Mouse (Mus musculus) lung, postnatal 14 days (tissue): ENCODE measurements around the gene Rgs7.

Experiments
- DNase-seq: peaks from one replicate; pipeline ENCODE4 v3.0.0; 2021

Rgs7 gene

DNA sequence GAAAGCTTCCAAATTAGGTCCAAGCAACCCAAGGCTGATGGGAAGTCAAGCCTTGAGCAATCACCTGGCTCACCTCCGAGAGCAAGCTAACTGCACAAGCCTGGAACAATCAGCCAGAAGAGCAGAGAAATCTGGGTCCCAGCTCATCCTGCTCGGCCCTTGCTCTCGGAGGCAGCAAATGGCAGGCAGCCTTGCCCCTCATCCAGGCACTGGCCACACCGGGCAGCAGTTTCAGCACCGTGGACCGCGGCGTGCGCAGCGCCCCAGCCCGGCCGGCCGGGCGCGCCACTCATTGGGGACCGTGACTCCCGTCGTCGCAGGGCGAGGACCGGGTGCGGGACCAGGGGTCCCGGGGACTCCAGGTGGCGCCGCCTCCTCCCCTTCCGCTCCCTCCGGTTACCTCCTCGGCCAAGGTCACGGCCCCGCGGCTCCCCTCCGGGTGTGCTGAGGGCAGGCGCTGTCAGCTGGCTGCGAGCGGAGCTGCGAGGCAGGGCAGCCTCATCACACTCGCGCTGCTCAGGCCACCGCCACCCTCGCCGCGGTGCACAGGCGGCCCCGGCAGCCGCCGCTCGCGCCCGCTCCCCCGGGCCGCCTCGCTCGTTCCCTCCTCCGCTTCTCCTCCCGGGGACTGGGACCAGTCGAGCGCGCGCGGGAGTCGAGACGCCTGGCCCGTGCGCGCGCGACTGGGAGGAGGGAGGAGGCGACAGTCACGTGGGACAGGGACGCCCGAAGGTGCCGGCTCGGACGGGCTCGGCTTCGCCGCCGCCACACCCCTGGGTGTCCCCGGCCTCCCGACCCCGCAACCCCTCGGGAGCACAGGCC is at the start of gene Rgs7:
Rgs7 (minus strand) TSS at position 640 of the 822 bp plus-strand sequence.
- peak; percentile 14 for DNase-seq

DNA sequence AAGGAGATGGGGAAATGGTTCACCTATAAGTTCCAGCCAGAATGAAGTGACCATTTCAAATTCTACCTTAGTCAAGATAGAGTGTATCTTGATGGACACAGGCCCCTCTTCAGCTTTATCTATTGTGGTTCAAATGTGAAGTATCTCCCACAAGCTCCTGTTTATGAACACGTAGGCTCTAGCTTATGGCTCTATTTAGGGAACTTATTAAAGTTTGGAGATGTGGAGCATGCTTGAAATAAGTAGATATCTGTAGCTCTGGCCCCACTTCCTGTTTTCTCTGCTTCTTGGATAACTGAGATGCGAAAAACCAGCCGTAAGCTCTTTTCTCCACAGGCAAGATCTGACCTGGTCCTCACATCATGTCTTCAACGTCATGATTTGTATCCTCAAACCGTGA is 48.4 kb upstream of the Rgs7 start:
- no peak for DNase-seq

DNA sequence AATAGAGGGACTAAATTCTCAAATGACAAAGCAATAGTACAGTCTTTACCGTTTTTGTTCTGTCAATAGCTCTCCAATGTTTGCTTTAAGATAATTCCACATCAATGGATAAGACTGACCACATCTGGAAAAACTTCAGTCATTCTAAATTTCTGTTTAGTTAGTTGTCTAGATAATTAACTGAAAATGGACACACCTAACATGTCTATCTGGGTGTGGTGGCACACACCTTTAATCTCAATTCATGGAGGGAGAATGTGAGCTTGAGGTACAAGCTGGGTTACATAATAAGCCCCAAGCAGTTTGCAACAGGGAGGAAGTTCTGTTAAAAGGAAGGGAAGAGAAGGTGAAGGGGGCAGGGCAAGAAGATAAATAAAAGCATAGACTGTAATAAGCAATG is 45.0 kb upstream of the Rgs7 start:
- no peak for DNase-seq

DNA sequence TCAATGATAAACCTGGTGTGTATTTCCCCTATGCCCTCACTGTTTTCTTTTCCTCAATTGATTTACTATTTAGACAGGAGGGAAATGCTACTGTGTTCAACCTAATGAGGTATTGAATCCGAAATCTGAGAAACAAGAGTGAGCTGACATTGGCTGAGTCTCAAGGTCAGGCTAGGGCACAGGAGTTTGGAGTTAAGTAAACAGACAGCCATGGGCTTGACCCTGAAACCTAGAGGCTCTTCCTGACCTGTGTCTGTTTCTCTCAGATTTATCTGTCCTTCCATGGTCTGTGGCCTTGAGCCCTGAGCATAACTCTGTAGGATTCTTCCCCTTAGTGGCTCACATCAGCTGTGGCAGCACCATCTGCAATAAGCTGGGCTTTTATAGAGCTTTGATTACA is 37.6 kb upstream of the Rgs7 start:
- DNase-seq, result no peak

DNA sequence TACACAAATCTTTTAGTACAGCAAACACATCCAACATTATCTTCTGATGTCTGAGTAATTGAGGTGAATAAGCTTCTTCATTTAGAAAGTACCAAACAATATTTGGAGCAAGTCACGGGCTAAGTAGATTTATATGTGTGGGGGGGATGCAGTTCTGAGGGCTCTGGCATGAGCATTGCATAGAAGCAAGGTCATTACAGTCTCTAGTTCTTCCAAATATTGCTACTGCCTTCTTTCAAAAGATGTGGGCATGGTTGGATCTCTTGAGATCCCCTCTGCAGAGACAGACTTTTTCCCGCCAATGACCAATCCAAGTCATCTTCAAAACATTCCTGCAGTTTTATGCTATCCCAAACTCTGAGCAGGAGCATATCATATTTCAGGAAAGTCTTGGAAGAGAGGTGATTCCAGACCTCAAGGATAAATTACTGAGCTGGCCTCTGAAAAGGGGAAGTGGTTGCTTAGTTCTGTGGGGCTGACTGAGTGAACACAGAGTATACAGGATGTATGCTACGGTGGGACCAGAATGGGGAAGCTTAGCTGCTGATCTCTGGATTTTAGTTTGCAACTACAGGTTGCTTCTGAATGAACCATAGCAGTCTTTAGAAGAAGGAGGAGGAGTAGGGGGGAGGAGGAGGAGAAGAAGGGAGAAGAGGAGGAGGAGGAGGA is 32.5 kb upstream of the Rgs7 start:
- no peak for DNase-seq

DNA sequence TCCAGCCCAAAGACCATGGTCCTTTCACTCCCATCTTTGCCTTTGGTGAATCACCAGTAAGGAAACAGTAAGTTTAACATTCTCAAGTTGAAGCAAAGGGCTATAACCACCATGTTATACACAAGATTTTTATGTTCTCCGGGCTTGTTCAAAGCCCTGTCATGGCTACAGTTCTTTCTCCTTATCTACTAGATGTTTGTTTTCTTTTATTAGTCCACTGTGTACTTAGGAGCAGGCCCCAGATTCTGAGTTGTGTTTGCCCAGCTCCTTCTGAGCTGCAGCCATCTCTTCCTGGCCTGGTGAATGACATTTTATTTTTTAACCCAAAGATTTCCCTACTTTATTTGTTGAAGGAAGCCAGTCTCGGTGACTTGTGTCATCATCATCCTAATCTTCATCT is 31.3 kb upstream of the Rgs7 start:
- no peak for DNase-seq

DNA sequence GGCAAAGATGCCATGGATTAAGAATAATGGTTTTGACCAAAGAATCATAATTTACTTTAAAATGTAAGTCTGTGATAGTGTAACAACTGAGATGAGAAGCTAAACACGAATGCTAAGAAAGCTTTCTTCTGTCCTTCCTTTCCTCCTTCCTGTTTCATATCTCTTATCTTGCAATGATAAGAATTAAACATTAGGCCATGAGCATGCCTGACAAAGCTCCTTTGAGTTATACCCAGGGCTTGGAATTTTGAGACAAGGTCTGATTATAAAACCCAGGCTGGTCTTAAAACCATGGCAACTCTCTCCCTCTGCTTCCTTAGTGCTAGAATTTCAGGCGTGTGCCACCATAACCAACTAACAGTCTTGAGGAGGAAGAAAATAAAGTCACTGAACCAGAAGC is 22.2 kb upstream of the Rgs7 start:
- no peak for DNase-seq

DNA sequence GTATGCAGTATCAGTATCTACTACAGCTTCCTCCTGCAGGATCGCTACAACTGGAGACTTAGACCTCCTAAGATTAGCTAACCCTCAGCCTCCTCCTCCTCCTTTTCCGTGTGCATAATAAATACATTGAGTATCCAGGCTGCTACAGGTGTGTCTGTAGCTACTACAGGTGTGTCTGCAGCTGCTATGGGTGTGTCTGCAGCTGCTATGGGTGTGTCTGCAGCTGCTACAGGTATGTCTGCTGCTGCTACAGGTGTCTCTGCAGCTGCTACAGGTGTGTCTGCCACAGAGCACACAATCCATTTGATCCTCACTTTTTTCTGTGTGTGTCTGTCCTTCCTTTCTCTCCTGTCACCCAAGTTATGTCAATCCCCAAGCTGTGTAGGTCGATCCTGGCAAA is 19.9 kb upstream of the Rgs7 start:
- no peak for DNase-seq

DNA sequence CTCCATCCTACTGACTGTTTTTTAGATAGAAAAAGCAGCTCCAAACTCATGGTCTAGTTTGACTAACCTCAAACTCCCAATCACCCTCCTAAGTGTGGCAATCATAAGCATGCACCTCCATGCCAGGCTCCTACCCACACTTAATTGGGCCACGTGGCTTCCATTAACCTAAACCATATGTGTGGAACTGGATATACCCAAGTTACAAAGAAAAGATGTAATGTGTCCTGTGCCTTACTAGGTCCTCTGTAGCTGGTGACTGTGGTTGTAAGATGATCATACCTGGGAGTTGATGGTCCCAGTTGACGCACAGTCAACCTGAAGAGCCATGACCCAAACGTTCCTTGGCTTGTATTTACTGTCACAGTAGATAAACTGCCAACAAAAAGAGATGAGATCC is 17.7 kb upstream of the Rgs7 start:
- no peak for DNase-seq

DNA sequence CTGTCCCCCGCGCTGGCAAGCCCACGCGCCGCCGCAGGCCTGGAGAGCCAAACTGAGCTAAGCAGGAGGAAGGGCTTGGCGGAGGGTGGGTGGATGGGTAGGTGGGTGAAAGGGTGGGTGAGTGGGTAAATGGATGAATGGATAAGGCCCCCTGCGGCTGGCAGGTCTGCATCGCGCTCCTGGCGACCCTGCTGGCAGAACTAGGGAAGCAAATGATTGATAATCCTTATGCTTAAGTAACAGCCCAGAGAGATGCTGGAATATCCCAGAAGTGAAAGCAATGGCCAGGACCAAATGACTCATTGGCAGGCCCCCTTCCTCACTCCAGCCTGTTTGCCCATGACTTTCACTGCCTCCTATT is 363 bp upstream of the Rgs7 start:
- no peak for DNase-seq

DNA sequence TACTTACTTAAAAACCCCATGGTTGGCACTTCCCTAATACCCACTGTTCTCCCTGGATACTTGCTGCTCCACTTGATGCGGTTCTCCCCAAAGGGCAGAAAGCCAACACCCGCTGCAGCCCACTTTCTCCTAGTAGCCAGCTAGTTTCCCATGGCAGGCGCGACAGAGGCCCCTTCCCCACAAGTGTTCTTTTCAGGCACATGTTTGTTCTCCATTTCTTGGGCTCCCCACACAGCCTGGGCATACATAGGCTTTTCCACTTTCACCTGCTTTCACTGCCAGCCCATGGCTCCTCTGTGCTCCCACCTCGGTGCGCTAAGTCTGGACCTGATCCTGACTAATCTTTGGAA is 814 bp downstream of the Rgs7 start:
- DNase-seq, result no peak

DNA sequence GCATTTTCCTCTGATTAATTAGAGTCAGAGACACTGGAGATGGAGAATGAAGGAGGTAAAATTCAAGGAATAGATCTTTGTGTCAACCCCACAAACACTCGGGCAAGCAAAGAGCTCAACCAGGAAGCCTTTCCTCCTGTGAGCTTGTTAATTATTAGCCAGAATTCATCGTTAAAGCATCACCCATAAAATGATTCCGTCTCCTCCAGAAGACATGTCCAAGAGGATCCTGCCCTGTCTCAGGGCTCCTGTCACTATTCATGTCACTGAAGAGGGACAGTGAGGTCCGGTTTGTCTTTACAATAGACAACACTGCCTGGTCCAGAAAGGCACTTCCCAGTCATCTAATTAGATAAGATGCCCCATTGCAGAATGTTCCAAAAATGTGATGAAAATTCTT is 7.2 kb downstream of the Rgs7 start:
- no peak for DNase-seq

DNA sequence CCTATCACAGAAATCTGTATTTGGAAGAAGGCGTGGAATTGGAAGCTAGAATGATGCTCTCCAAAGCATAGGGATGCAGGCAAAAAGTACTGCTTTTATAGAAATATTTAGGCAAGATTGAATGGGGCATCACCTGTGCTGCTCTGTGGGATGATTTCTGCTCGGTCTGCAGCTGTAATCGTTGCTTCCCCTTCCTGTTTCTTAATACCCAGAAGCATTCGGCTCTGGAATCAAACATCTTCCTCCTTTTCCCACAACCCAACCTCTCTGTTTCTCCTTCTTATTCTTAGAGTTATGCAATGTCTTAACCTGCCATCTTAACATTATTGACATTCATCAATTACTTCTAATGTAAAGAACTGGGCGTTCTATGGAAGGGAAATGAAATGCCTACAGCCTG is 19.2 kb downstream of the Rgs7 start:
- DNase-seq, result no peak

DNA sequence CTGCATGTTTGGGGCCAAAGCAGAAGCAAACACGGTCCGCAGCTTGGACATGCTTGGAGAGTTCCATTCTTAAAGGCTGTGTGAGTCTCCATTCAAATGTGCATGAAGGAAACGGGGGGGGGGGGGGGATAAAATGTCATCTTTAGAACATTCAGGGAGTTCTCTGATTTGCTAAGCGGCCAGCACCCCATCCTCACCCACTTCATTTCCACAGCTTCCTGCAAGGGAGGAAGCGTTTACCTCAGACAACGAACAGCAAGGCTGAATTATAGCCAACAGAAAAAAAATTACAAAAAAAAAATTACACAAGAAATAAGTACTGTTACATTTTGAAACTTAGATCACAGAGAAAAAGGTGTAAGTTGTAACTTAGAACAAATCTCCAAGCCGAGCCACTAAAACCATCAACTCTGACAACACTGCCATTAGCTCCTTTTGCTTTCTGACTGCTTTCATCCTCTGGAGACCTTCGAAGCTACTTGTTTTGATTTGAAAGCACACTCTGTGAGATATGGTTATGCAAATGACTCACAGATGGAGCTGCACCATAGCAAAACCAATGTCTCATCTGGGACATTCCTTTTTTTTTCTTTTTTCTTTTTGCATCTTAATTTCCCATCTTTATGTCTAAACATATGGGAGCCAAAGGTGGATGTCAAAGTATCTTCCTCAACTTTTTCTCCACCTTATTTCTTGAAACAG is 23.1 kb downstream of the Rgs7 start:
- DNase-seq, result no peak

DNA sequence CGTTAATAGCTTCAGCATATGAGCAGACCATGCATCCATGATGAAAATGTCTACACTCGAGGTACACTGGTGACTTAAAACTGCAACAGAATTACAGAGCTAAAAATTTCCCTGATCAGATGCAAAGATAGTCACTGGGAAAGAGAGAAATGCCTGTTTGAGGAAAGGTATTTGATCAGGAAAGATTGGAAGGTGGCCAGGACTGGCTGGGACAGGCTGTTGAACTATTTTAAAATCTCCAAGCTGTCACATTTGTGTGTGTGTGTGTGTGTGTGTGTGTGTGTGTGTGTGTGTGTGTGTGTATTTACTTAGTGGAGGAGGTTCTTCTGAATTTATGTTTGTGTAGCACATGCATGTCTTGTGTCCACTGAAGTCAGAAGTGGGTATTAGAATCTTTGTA is 27.7 kb downstream of the Rgs7 start:
- DNase-seq, result no peak

DNA sequence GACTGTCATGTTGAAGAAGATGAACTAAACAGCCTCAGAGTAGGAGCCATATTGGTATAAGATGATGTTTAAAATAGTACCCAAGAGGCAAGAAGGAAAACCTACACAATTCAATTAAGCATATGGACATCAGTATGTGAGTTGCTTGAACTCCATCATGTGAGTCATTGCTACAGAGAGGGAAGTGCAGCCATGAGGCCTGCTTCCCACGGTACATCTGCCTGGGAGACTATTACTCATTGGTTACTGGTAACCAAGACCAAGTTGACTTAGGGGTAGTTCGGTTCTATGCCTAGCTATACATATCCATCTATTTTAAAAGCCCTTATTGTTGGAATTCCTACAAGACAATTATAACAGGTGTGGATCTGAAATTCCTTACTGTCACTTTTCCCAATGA is 29.9 kb downstream of the Rgs7 start:
- DNase-seq, result no peak

DNA sequence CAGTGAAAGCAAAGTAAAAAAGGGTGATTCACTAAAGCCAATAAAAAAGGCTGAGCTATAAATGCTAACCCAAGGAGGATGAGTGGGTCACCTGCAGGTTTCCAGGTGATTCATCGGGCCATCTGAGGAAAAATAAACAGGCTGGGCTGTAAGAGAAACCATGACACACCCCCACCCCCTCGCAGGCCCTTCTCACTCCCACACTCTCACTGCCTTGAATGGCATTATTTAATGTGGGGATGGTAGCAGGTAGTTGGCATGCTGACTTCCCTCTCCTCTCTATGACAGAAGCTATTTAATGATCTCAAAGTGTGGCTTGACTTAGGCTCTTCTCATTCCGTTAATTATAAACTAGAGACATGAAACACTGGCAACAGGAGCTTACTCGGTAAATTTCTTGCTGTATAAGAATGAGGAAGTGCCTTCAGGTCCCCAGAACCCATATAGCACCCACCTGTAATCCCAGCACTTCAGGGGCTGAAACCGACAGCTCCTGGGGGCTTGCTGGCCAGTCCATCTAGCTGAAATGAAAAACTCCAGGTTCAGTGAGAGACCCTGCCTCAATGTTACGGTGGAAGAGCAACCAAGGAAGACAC is 38.2 kb downstream of the Rgs7 start:
- no peak for DNase-seq

DNA sequence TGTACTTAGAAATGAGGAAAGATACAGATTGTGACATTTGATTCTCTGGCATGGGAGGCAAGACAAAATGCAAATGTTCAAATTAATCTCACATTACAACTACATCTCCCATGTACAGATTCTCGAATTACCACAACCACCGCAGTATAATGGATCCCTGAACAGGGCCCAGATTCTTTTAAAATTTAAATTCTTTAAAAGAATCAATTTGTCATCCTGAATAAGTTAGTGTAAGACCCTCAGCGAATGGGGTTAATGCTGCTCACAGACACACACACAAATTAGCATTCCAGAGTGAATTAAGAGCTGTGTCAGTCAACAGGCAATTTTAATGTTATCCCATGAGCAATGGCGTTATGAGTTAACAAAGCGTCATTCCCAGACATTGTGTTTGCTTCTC is 44.3 kb downstream of the Rgs7 start:
- DNase-seq, result no peak

DNA sequence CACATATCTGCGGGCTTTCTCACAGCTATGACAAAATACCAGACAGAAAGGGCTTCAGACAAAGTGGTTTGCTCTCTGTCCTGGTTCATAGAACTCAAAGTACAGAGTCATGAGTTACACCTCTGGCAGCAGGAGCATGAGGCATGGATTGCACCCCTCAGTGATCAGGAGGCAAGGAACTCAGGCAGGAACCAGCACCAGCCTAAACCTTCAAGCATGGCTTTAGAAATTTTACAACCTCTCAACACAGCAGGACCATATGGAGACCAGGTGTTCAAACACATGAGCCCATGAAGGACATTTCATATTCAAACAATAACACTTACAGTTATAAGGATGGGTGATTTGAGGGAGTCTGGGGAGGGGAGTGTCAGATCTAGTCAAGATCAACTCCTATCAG is 49.4 kb downstream of the Rgs7 start:
- DNase-seq, result no peak

DNA sequence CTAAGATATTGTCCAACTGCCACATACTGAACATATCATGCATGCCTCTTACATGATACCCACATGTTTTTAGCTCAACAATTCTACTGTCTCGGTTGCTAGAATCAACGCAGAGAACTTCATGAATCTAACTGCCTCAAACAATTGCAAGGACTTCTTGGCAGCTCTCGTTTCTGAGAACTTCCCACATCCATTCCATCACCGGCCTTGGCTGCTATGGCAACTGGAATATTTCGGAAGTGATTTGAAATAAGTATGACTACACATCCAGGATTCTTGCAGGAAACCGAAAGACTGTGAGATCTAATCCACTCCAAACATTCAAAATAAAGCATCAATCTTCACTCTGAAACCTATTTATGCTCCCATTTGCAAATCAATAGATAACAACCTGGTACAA is 50.3 kb downstream of the Rgs7 start:
- no peak for DNase-seq

DNA sequence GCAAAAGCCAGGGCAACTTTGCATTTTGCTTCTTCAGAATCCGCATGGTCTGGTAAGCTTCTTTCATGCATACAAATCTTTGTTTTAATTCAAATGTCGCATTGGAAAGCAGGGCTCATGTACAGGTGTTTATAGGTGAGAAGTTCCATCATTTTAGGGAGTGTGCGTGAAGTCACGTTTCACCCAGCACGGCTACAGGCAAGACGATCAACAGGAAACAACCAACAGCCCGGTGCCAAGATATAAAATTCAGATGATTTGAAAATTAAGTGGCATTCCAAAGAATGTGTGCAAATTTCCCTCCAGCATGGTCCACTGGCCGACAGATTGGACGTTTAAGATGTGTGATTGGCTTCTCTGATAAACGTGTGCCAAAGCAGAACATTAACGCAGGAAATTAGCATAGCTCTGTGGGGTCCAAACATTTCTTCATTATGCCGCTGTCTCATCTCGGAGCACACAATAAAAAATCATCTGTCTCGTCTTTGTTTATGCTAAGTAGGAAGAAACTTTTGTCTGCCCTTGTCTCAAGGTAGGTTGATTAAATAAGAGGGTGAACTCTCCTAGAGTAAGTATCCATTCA is 58.6 kb downstream of the Rgs7 start:
- no peak for DNase-seq

DNA sequence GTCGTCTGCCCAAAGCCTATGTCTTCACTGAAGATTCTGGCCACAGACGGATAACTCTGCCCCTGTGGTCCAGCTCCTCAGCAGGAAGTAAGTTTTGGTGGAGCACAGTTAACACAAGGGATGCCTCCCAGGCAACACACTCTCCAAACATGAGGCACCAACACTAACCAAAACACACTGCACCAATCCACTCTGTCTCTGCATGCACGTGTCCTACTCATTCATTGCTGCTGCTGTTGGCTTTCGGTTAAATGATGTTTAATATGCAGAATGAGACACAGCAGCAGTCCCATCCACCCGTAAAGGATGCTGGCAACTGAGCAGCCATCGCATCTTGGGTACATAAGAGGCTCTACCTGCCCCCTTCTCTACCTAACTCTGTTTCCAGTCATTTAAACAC is 59.2 kb downstream of the Rgs7 start:
- no peak for DNase-seq

DNA sequence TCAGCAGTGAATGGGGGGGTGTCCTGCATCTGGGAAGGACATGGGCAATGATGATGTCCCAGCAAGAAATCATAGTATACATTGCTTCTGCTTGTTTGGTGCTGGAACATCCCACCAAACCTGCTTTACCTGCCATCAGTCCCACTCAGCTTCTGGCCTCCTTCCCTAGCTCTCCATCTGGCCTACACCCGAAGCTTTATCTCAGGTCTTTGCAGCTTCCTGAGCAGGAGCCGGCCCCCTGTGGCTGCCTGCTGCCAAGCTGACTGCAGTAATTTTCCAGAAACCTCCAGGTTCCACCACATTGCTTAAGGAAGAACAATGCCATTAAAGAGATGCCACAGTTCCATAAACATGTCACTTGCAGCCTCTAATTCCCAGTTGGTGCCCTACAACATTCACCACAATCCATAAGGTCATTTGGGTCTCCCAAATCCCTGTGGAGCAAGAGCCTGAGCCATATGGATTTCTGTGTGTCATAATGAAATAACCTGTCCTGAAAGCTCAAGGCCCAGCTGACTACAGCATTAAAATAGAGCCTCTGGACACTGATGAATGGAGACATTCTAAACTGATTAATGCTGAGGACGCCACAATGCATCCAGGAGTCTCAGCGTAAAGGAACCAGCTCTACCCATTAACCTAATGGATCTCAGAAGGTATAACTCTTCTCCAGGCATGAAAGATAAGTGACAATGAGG is 60.8 kb downstream of the Rgs7 start:
- no peak for DNase-seq
